Mouse (Mus musculus): Measurements from ENCODE around the gene Gm20503.
A peak's percentile ranks its signal among the peaks of the same experiment; 100 is the strongest.

Gene Gm20503

GRCm38 (mm10) chr4:59002948-59003805 lies at the start of gene Gm20503:
Gene Gm20503 (plus strand): TSS chr4:59003210.
- peak; percentile 78 for DNase-seq (ENCODE audit: low read depth, low spot score)

- no peak for DNase-seq (ENCODE audit: low read depth, low spot score)
Observed at GRCm38 (mm10) chr4:58961719-58962118, 41.3 kb upstream of the Gm20503 start.

- DNase-seq (ENCODE audit: low read depth, low spot score): no peak
Observed at GRCm38 (mm10) chr4:58963271-58963670, 39.7 kb upstream of the Gm20503 start.

GRCm38 (mm10) chr4:58965136-58965535 lies 37.9 kb upstream of the Gm20503 start:
- DNase-seq (ENCODE audit: low read depth, low spot score): no peak

- DNase-seq (ENCODE audit: low read depth, low spot score): no peak
Observed at GRCm38 (mm10) chr4:58970678-58971077, 32.3 kb upstream of the Gm20503 start.

- no peak for DNase-seq (ENCODE audit: low read depth, low spot score)
Observed at GRCm38 (mm10) chr4:58975711-58976110, 27.3 kb upstream of the Gm20503 start.

- DNase-seq (ENCODE audit: low read depth, low spot score): no peak
Observed at GRCm38 (mm10) chr4:58981421-58981820, 21.6 kb upstream of the Gm20503 start.

- DNase-seq (ENCODE audit: low read depth, low spot score): no peak
Observed at GRCm38 (mm10) chr4:58982806-58983205, 20.2 kb upstream of the Gm20503 start.

- no peak for DNase-seq (ENCODE audit: low read depth, low spot score)
Observed at GRCm38 (mm10) chr4:58985157-58985648, 17.8 kb upstream of the Gm20503 start.

- no peak for DNase-seq (ENCODE audit: low read depth, low spot score)
Observed at GRCm38 (mm10) chr4:58986540-58987190, 16.3 kb upstream of the Gm20503 start, which contains the start of gene Ptgr1. Gene Ptgr1 (minus strand): TSS chr4:58987119.

GRCm38 (mm10) chr4:58989303-58989898 lies 13.6 kb upstream of the Gm20503 start:
- no peak for DNase-seq (ENCODE audit: low read depth, low spot score)

- DNase-seq (ENCODE audit: low read depth, low spot score): no peak
Observed at GRCm38 (mm10) chr4:58990609-58991434, 12.2 kb upstream of the Gm20503 start.

- DNase-seq (ENCODE audit: low read depth, low spot score): no peak
Observed at GRCm38 (mm10) chr4:58992195-58992594, 10.8 kb upstream of the Gm20503 start.

- no peak for DNase-seq (ENCODE audit: low read depth, low spot score)
Observed at GRCm38 (mm10) chr4:58994762-58995161, 8.2 kb upstream of the Gm20503 start, which contains the start of gene Dnajc25. Gene Dnajc25 (plus strand): TSS chr4:58995062.

- DNase-seq (ENCODE audit: low read depth, low spot score): no peak
Observed at GRCm38 (mm10) chr4:58995251-58995693, 7.7 kb upstream of the Gm20503 start.

- DNase-seq (ENCODE audit: low read depth, low spot score): no peak
Observed at GRCm38 (mm10) chr4:58997081-58997480, 5.9 kb upstream of the Gm20503 start.

- no peak for DNase-seq (ENCODE audit: low read depth, low spot score)
Observed at GRCm38 (mm10) chr4:58998688-58999087, 4.3 kb upstream of the Gm20503 start.

GRCm38 (mm10) chr4:58999686-59000085 lies 3.3 kb upstream of the Gm20503 start:
- DNase-seq (ENCODE audit: low read depth, low spot score): no peak

- DNase-seq (ENCODE audit: low read depth, low spot score): no peak
Observed at GRCm38 (mm10) chr4:59000614-59001013, 2.4 kb upstream of the Gm20503 start.

- no peak for DNase-seq (ENCODE audit: low read depth, low spot score)
Observed at GRCm38 (mm10) chr4:59003806-59004200, 793 bp downstream of the Gm20503 start.

GRCm38 (mm10) chr4:59006211-59006610 lies 3.2 kb downstream of the Gm20503 start:
- no peak for DNase-seq (ENCODE audit: low read depth, low spot score)

Data from brain, embryonic 18.5 days (tissue).